Mouse (Mus musculus): ENCODE results near the gene Itpkc.

The Itpkc gene

DNA sequence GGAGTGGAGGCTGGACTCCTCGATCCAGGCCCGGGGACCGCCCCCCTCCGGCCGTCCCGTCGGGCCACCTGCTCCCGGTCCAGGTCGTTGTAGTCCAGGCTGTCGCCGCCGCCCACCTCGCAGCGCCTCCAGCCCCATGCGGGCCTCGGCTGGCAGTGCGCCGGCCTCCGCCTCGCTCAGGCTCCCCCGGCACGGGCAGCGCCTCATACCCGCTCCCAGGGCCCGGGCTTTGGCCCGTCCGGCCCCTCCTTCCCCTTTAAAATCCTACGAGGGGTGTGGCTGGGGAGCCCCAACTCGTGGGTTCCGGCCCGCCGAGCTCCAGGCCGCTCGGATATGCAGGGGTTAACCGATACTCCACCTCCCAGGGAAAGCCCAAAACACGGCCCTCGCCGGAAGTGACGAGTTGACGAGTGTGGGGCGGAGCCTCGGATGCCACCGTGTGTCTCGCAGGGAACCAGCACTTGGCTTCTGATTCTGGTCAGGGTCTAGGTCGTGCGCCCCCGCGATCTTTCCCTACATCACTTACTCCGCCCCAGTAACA is at the start of gene Itpkc:
Itpkc (minus strand) TSS at position 381 of the 541 bp plus-strand sequence.
- DNase-seq (ENCODE audit: low read depth, low spot score): peak; percentile 97

- DNase-seq (ENCODE audit: low read depth, low spot score): peak; percentile 42
Measured at GRCm38 (mm10) chr7:27277191-27277590, 48.7 kb upstream of the Itpkc start.

GRCm38 (mm10) chr7:27276021-27276420 is 47.6 kb upstream of the Itpkc start:
- peak; percentile 83 for DNase-seq (ENCODE audit: low read depth, low spot score)

DNA sequence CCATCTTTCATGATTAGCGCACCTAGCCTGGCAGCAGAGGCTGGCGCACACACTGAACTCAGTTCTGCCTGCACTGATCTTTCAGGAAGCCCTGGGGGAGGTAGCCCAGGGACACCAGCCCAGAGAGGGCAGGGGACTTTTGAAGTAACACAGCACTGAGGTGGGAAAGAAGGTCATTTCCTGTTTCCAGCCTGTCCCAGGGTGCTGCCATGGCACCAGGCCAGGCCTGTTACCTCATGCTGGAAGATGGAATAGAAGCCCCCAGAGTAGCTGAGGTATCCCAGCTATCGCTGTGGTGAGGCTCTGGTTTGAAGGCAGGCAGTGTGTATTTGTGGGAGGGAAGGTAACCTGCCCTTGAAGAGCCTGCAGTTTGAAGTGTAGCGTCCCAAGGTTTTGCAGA is 46.5 kb upstream of the Itpkc start:
- DNase-seq (ENCODE audit: low read depth, low spot score): no peak

- DNase-seq (ENCODE audit: low read depth, low spot score): peak; percentile 96
Measured at GRCm38 (mm10) chr7:27273739-27274351, 45.4 kb upstream of the Itpkc start.

- peak; percentile 55 for DNase-seq (ENCODE audit: low read depth, low spot score)
Measured at GRCm38 (mm10) chr7:27271423-27271822, 43.0 kb upstream of the Itpkc start.

- peak; percentile 71 for DNase-seq (ENCODE audit: low read depth, low spot score)
Measured at GRCm38 (mm10) chr7:27266515-27267128, 38.2 kb upstream of the Itpkc start.

GRCm38 (mm10) chr7:27264761-27265160 is 36.3 kb upstream of the Itpkc start:
- no peak for DNase-seq (ENCODE audit: low read depth, low spot score)

DNA sequence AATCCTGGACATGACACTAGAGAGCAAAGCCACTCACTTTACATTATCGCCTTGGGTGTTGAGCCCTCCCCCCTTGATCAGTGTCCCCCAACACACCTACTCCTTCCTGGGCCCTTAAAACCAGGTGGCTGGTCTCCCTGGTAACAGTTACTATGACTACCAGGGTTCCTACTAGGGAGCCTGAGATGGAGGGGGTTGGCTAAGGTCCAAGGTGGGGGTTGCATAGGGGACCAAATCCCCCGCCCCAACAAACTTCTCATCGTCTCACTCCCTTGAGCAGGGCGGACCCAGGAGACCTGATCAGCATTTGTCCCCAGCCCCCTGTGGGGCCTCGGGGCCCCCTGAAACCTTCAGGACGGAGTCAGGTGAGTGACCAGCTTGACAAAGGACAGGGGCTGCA is 33.4 kb upstream of the Itpkc start:
- DNase-seq (ENCODE audit: low read depth, low spot score): no peak

DNA sequence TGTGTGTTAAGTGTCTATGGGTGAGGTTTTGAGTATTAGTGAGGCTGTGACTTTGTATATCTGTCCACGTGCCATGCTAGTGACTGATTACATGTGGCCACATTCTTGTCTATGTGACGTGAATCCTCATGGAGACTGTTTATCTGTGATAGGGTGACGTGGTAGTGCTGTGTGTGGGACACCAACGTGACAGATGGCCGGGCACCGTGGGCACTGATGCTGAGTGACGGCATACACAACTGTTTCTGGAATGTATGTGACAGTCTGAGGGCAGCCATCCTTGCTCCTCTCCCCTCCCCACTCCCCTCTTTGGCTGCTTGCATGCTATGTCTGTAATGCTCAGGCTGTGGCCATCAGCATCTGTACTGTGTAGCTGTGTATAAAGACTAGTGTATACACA is 32.4 kb upstream of the Itpkc start:
- DNase-seq (ENCODE audit: low read depth, low spot score): no peak

DNA sequence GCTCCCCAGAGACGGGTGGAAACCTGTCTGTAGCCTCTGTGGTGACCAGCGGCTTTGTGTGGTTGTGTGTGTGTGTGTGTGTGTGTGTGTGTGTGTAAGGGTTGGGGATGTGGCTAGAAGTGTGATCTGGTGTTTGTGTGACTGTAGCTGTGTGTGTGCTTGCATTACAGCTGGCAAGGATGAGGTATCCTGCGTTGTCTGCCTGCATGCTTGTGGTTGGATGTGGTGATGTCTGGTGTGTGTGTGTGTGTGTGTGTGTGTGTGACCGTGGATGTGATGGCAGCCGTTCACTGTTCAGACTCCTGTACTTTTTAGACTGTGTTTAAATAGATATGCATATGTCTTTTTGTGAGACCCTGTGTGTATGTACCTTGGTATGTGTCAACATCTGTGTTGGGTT is 31.3 kb upstream of the Itpkc start:
- no peak for DNase-seq (ENCODE audit: low read depth, low spot score)

- DNase-seq (ENCODE audit: low read depth, low spot score): peak; percentile 28
Measured at GRCm38 (mm10) chr7:27259271-27259721, 30.8 kb upstream of the Itpkc start.

DNA sequence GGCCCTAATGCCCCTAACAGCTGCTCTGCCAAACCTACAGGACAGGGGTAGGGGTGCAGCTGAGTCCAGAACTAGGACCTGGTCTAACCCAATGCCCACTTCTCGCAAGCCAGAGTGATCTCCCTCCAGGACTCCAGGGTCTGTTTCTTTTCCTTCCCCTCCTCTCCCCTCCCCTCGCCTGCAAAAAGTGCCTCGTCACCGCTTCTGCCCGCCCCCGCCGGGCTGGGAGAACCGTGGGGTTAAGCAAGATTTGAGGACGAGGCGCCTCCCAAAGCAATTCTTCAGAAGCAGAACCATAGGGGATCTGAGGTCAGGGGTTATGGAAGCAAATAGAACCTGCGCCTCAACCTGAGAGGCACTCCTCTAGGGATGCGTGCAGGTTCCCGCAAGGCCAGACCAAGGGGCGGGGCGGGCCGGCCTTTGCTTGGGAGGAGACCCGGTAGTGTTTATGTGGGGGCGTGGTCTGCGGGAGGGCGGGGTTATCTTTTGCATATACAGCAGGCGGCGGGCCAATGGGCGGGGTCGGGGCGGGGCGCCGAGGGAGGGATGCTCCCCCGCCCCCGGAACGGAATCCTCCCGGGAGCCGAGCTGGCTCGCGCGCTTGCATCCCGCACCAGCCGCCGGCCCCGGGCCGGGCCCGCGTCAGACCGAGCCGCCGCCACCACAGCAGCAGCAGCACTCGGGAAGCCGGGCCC is 29.9 kb upstream of the Itpkc start, which contains the start of gene Numbl:
Numbl (plus strand) TSS at position 229 of the 695 bp plus-strand sequence.
- DNase-seq (ENCODE audit: low read depth, low spot score): peak; percentile 98

DNA sequence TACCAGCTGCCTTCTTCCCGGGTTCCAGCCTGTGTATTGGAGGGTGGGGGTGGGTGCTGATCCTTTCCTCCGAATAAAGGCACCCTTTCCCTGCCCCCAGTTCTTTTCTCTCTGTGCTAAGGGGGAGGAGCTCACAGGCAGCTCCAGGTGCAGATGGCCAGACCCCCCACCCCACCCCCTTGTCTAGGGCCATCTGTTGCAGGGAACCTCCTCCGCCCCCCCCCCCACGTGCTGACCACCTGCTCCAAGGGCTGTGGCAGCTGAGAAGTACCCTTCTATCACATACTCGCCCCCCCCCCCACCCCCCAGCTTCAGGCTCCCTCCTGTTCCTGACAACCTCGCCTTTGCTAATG is 29.4 kb upstream of the Itpkc start:
- DNase-seq (ENCODE audit: low read depth, low spot score): peak; percentile 38

DNA sequence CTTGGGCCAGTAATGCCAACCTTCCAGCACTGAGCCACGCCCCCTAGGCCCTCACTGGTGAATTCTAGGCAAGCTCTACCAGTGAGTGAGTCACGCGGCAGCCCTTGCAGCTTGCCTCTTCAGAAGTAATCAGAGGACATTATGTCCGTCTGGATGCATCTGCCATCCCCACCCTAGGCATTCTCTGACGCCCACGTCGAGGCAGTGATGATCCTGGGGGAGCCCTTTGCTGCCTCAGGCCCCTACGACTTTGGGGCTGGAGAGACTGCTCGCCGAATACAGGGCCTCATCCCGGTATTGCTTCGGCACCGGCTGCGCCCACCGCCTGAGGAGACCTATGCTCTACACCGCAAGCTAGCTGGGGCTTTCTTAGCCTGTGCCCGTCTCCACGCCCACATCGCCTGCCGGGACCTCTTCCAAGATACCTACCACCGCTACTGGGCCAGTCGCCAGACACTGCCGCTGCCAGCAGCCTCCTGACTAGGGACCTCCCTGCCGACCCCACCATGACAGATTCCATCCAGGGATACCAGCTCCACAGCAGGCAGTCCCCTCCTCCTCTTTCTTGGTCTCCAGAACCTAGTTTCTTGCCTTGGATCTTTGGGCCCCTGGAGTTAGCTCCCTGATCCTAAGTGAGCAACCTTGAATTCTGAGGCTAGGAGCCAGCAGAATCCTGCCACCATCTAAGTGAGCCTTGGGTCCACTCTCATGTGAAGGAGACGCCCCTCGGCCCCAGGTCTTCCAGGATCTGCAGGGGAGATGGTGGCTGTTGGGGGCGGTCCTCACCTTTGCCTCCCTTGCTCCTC is 28.8 kb upstream of the Itpkc start:
- no peak for DNase-seq (ENCODE audit: low read depth, low spot score)

DNA sequence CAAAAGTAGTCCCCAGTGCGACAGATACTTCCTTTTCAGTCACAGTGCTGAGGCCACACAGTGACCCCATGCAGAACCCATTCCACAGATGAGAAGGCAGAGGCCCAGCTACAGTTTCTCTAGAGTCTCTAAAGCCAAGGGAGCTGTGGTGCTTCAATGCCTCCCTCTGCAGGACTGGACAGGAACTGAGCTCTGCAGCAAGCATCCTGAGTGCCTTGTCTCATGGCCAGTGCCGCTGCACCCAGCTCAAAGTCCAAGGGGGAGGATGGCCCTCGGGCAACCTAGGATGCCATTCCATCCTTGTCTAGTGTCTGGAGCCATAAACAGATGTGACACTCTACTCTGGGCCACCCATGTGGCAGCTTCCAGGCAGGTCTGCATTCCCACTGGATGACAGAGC is 27.3 kb upstream of the Itpkc start:
- DNase-seq (ENCODE audit: low read depth, low spot score): peak; percentile 48

- no peak for DNase-seq (ENCODE audit: low read depth, low spot score)
Measured at GRCm38 (mm10) chr7:27251946-27252345, 23.5 kb upstream of the Itpkc start.

DNA sequence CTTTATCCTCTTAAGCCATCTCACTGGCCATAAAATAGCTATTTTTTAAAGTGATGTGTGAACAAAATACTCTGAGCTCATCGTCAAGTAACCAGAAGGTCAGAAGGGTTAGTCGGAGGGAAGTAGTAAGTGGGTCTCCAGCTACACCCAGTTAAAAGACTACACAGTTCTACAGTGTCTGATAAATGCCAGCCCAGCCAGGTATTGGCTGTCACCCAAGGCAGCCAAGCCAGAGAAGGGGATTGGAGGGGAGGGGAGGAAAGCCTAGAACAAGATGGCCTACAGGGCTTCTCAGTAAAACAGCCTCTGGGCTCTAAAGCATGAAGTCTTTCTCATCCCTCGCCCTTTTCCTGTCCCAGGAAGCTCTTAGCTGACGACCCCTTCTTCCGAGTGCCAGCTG is 21.5 kb upstream of the Itpkc start:
- no peak for DNase-seq (ENCODE audit: low read depth, low spot score)

DNA sequence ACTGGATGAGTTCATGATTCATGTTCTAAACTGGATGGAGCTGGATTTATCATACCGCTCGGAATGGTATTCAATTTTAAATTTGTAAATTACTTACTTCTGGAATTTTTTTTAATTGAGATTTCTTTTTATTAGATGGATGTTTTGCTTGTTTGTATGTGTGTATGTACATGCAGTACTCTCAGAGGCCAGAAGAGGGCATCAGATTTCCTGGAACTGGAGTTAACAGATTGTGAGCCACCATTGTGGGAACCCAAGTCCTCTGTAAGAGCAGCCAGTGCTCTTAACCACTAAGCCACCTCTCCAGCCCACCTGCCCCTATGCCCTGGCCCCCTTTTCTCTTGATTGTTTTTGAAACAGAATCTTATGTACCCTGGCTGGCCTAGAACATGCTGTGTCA is 20.7 kb upstream of the Itpkc start:
- DNase-seq (ENCODE audit: low read depth, low spot score): peak; percentile 82

- peak; percentile 70 for DNase-seq (ENCODE audit: low read depth, low spot score)
Measured at GRCm38 (mm10) chr7:27244088-27244487, 15.6 kb upstream of the Itpkc start.

GRCm38 (mm10) chr7:27243211-27243610 is 14.8 kb upstream of the Itpkc start:
- DNase-seq (ENCODE audit: low read depth, low spot score): peak; percentile 71

- DNase-seq (ENCODE audit: low read depth, low spot score): no peak
Measured at GRCm38 (mm10) chr7:27238568-27238967, 10.1 kb upstream of the Itpkc start.

All from ZHBTc4 (cell line).